Mouse (Mus musculus) layer of hippocampus, adult 6 months (tissue): ENCODE measurements around the gene Egln1. TPM values are rescaled to one million over a fixed set of nuclear protein-coding genes. Genes with fewer than 3 reads are reported as not detected.

Source experiments
- long read RNA-seq, 2 experiments: library from polyadenylated mRNA; unstranded; transcript quantifications; one replicate each; pipeline ENCODE4 v2.0.0; 2019 to 2020
- polyA plus RNA-seq: library from polyadenylated mRNA; unstranded; fragments of <200 nt; fragmentation: Nextera tagmentation; gene quantifications from 2 replicates; pipeline ENCODE4 v1.2.3, GENCODE M21; 2021

Egln1 gene
- polyA plus RNA-seq = 7.5 and 7.8 TPM in 2 replicates
- long read RNA-seq, experiment 1, transcript Egln1-201 (5 exons, 3,594 nt) = major isoform, 6 of 34 reads
- long read RNA-seq, experiment 1, partial matches to known transcripts = 9 of 34 reads
- long read RNA-seq, experiment 1, other reads (novel, unspliced or antisense) = 19 of 34 reads
- long read RNA-seq, experiment 2, transcript Egln1-201 (5 exons, 3,594 nt) = major isoform, 21 of 35 reads
- long read RNA-seq, experiment 2, partial matches to known transcripts = 10 of 35 reads
- long read RNA-seq, experiment 2, other reads (novel, unspliced or antisense) = 4 of 35 reads

DNA sequence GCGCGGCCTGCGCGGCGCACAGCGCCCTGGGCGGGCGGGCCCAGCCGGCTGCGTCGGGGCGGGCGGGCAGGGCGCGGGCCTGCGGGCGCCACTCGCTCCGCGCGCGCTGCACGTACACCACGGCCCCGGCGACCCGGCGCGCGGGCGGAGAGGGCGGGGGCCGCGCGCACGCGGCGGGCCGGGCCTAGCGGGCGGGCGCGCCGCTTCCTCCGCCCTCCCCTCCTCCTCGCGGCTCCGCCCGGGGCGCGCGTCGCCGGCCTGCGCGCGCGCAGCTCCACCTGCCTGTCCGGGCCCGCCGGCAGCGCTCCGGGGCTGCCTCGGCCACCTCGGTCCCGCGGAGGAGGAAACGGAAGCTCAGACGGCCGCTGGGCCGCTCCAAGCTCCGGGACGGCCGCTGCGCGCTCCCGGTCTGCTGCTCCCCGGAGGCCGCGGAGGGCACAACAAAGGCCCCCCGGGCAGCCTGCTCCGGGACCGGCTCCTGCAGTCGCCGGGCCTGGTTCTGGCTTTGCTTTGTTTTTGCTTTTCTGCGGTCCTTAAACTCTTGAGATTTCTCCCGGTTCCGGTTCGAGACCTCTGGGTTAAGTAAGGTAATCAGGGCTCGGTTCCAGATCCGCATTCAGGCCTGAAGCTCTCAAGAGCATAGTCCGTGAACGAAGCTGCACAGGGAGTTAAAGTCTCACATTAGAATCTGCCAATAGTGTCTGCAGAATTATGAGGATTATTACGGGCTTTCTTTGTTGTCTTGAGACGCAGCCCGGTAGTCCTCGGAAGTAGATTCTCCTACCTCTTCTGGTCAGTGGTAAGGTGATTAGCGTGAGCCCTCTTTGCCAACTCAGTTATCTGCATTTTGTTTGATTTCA, at the start of gene Egln1:
TSS of gene Egln1 (minus strand) at position 116 of the 860 bp plus-strand sequence.

DNA sequence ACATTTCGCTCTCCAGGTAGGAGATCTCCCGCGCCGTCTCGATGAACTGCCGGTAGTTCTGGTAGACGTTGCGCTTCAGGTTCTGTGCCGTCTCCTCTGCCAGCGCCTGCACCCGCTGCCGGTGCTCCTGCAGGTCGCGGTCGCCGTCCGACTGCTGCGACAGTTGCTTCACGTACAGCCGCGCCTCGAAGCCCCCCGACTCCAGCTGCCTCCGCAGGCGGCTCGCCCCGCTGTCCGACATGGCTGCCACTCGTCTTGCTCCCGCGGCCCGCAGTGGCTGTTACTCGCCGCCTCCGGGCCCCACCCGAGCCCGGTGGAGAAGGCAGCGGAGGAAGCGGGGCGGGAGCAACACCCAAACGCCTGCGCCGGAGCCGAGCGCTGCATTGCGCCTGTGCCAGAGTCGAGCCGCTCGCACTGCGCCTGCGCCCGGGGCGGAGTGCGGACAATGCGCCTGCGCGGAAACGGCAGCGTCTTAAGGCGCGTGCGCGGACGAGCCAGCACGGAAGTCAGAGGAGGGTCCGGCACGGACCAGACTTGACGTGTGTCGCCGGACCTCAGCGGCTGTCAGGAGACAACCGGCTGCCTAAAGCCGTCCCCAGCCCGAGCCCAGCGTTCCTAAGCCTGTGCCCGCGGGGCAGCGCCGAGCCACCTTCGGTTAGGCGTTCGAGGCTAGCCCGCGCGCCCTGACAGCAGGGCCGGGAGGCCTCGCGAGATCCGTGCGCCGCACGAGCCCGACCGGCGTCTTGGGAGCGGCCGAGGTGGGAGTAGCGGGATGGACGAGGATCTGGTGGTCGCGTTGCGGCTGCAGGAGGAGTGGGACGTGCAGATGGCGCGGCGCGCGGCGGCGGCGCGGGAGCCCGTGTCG, 51.5 kb downstream of the Egln1 start, which contains the start of the genes Exoc8 and Sprtn:
TSS of gene Exoc8 (minus strand) at position 320 of the 865 bp plus-strand sequence.
TSS of gene Sprtn (plus strand) at position 501 of the 865 bp plus-strand sequence.

GRCm38 (mm10) chr8:124862321-124863162, 86.6 kb downstream of the Egln1 start, which contains the start of the genes Gnpat and 2810004N23Rik:
Gene Gnpat, plus strand, starts transcription at chr8:124863033.
Gene 2810004N23Rik, minus strand, starts transcription at chr8:124863120.

Other genes with a start within 250 kb of the Egln1 start
- 13.4 and 15.0 TPM in 2 replicates for gene Ttc13, start 227.3 kb downstream of the Egln1 start, polyA plus RNA-seq
- 8.5 and 10.5 TPM in 2 replicates for gene Arv1, start 227.2 kb downstream of the Egln1 start, polyA plus RNA-seq
- 0.41 and 0.88 TPM in 2 replicates for gene Fam89a, start 197.5 kb downstream of the Egln1 start, polyA plus RNA-seq
- 0.70 and 0.92 TPM in 2 replicates for gene Trim67, start 156.2 kb downstream of the Egln1 start, polyA plus RNA-seq
- gene Gnpat, start 86.3 kb downstream of the Egln1 start, polyA plus RNA-seq = 43.6 and 48.2 TPM in 2 replicates
- 15.6 and 18.1 TPM in 2 replicates for gene 2810004N23Rik, start 86.2 kb downstream of the Egln1 start, polyA plus RNA-seq
- gene Exoc8, start 51.6 kb downstream of the Egln1 start, polyA plus RNA-seq = 2.6 and 2.7 TPM in 2 replicates
- 2.4 and 3.3 TPM in 2 replicates for gene Sprtn, start 51.4 kb downstream of the Egln1 start, polyA plus RNA-seq
- gene Tsnax, start 63.7 kb upstream of the Egln1 start, polyA plus RNA-seq = 172 and 186 TPM in 2 replicates
- gene Disc1, start 104.9 kb upstream of the Egln1 start, polyA plus RNA-seq = 0.28 and 0.35 TPM in 2 replicates